Mouse (Mus musculus) hindbrain, postnatal 0 days (tissue): ENCODE measurements around the gene Lrrfip2. TPM values are rescaled to one million over a fixed set of nuclear protein-coding genes. Genes with fewer than 3 reads are reported as not detected.

Experiments
- ATAC-seq: fragments of 200-750 bp; cut with Nextera tagmentation; 2 replicates; pipeline ENCODE4 v1.8.0; 2017; ENCODE audit warnings: mild to moderate bottlenecking, moderate TSS enrichment, moderate library complexity
- DNase-seq: peaks from one replicate; pipeline ENCODE4 v3.0.0-alpha.2; 2015; ENCODE audit warnings: low spot score
- H3K27ac ChIP-seq: fragments of 300-500 bp; sonication (generic); 2 replicates; pipeline ENCODE4 v1.5.1; 2014; ENCODE audit warnings: mild to moderate bottlenecking
- H3K27me3 ChIP-seq: fragments of 300-500 bp; sonication (generic); 2 replicates; pipeline ENCODE4 v1.6.1; 2014; ENCODE audit warnings: low read length, mixed read lengths; ENCODE audit not compliant: insufficient read depth
- H3K36me3 ChIP-seq: fragments of 300-500 bp; sonication (generic); 2 replicates; pipeline ENCODE4 v1.6.1; 2014; ENCODE audit warnings: low read length, mixed read lengths; ENCODE audit not compliant: insufficient read depth
- H3K4me1 ChIP-seq: fragments of 300-500 bp; sonication (generic); 2 replicates; pipeline ENCODE4 v1.6.1; 2014; ENCODE audit warnings: antibody characterized with exemption, low read length, mixed read lengths; ENCODE audit not compliant: insufficient read depth
- H3K4me2 ChIP-seq: fragments of 300-500 bp; sonication (generic); 2 replicates; pipeline ENCODE4 v1.6.1; 2014; ENCODE audit warnings: low read depth, mild to moderate bottlenecking, low read length, moderate library complexity, mixed read lengths
- H3K4me3 ChIP-seq: fragments of 300-500 bp; sonication (generic); 2 replicates; pipeline ENCODE4 v1.5.1; 2014; ENCODE audit warnings: low read length
- H3K9ac ChIP-seq: fragments of 300-500 bp; sonication (generic); replicated peaks from 2 replicates; pipeline ENCODE4 v1.6.1; 2014; ENCODE audit warnings: mild to moderate bottlenecking, low read length, moderate library complexity, mixed read lengths
- H3K9me3 ChIP-seq: fragments of 300-500 bp; sonication (generic); 2 replicates; pipeline ENCODE4 v1.6.1; 2016; ENCODE audit warnings: low read length, mixed read lengths
- CTCF ChIP-seq: IDR thresholded peaks from 2 replicates; pipeline ENCODE4 v1.5.1; 2016; ENCODE audit warnings: antibody characterized with exemption, control low read depth, low read depth
- WGBS: fragments of 180-500 bp; shearing (Covaris S2); extraction: QIAGEN DNeasy Blood & Tissue Kit; methylation state at CpG from one replicate; pipeline ENCODE4 v1.1.7; 2014; 5-methylcytosine and 5-hydroxymethylcytosine counted together
- polyA plus RNA-seq: library from polyadenylated mRNA; unstranded; fragments of >200 nt; fragmentation: Nextera tagmentation; extraction: Ambion mirVana; gene quantifications from 2 replicates; pipeline ENCODE4 v1.2.1, GENCODE M21; 2015
- total RNA-seq: library from RNA; depleted of rRNA; stranded (reverse); fragments of >200 nt; gene quantifications from 2 replicates; pipeline ENCODE4 v1.2.3, GENCODE M21; 2014

Lrrfip2 gene
- total and polyA plus RNA-seq, 2 experiments from 2014 or later, result 20.8 to 38.8 TPM

- Histone ChIP-seq H3K4me3 (no peak overlapping the region), H3K9ac (no peak overlapping the region), H3K27ac (no peak overlapping the region), H3K9me3 (no peaks in the 10 kb centered on the region), H3K4me1 (no peaks in the 10 kb centered on the region), H3K27me3 (no peaks in the 10 kb centered on the region), H3K36me3 (peaks cover 28% of the 10 kb centered on the region), H3K4me2 (no peak overlapping the region)
- peak; percentile 19 for DNase-seq
- 79% methylated on average over 7 of the region's 7 CpGs for WGBS
- peak; percentile 56 for TF ChIP-seq CTCF
- peak; percentile 68 for ATAC-seq
Measured at GRCm38 (mm10) chr9:111252161-111252869, 134.9 kb downstream of the Lrrfip2 start.

GRCm38 (mm10) chr9:111260360-111260985, 143.1 kb downstream of the Lrrfip2 start:
- peak; percentile 60 for DNase-seq
- Histone ChIP-seq H3K27ac (peak overlapping the region; percentile 32; the same call in 1 of the 2 replicates), H3K27me3 (no peaks in the 10 kb centered on the region), H3K9ac (no peak overlapping the region), H3K36me3 (peaks cover 29% of the 10 kb centered on the region), H3K4me2 (no peak overlapping the region), H3K4me3 (no peak overlapping the region), H3K4me1 (0 out of 2 replicates have a peak, but pooled peaks cover 4% of the 10 kb centered on the region), H3K9me3 (no peaks in the 10 kb centered on the region)
- WGBS, result 54% methylated on average over 1 of the region's 1 CpGs
- peak; percentile 76; the same call in 1 of the 2 replicates for ATAC-seq
- TF ChIP-seq CTCF, result no peak

GRCm38 (mm10) chr9:111261356-111261755, 144.0 kb downstream of the Lrrfip2 start:
- Histone ChIP-seq H3K27me3 (no peaks in the 10 kb centered on the region), H3K27ac (no peak overlapping the region), H3K9me3 (no peaks in the 10 kb centered on the region), H3K4me2 (no peak overlapping the region), H3K9ac (no peak overlapping the region), H3K36me3 (peaks cover 25% of the 10 kb centered on the region), H3K4me1 (0 out of 2 replicates have a peak, but pooled peaks cover 4% of the 10 kb centered on the region), H3K4me3 (no peak overlapping the region)
- ATAC-seq (no peak), DNase-seq (no peak)
- TF ChIP-seq CTCF, result no peak
- 92% methylated on average over 4 of the region's 4 CpGs for WGBS

GRCm38 (mm10) chr9:111267998-111268397, 150.6 kb downstream of the Lrrfip2 start:
- H3K27ac ChIP-seq, result no peak overlapping the region
- no peak overlapping the region for H3K4me3 ChIP-seq
- peaks cover 12% of the 10 kb centered on the region; the same call in 1 of the 2 replicates for H3K36me3 ChIP-seq
- H3K9me3 ChIP-seq, result no peaks in the 10 kb centered on the region
- WGBS, result 94% methylated on average over 2 of the region's 2 CpGs
- no peak overlapping the region for H3K4me2 ChIP-seq
- H3K27me3 ChIP-seq, result no peaks in the 10 kb centered on the region
- peaks cover 8% of the 10 kb centered on the region; the same call in 1 of the 2 replicates for H3K4me1 ChIP-seq
- TF ChIP-seq CTCF, result no peak
- no peak overlapping the region for H3K9ac ChIP-seq
- ATAC-seq, result no peak
- DNase-seq, result no peak

- H3K27ac ChIP-seq, result peak overlapping the region; percentile 96
- no peak for DNase-seq
- peaks cover 28% of the 10 kb centered on the region for H3K4me1 ChIP-seq
- 12% methylated on average over 5 of the region's 5 CpGs for WGBS
- ATAC-seq, result no peak
- H3K27me3 ChIP-seq, result no peaks in the 10 kb centered on the region
- H3K4me3 ChIP-seq, result peak overlapping the region; percentile 92
- H3K9me3 ChIP-seq, result no peaks in the 10 kb centered on the region
- H3K4me2 ChIP-seq, result peak overlapping the region; percentile 62
- no peaks in the 10 kb centered on the region for H3K36me3 ChIP-seq
- TF ChIP-seq CTCF, result no peak
- H3K9ac ChIP-seq, result peak overlapping the region; percentile 71
Measured at GRCm38 (mm10) chr9:111270606-111271005, 153.2 kb downstream of the Lrrfip2 start.

GRCm38 (mm10) chr9:111271056-111271433, 153.7 kb downstream of the Lrrfip2 start:
- 2% methylated on average over 32 of the region's 32 CpGs for WGBS
- peak overlapping the region; percentile 62 for H3K4me2 ChIP-seq
- H3K9ac ChIP-seq, result peak overlapping the region; percentile 71
- peak; percentile 86 for ATAC-seq
- H3K4me3 ChIP-seq, result peak overlapping the region; percentile 92
- H3K27me3 ChIP-seq, result no peaks in the 10 kb centered on the region
- H3K9me3 ChIP-seq, result no peaks in the 10 kb centered on the region
- H3K27ac ChIP-seq, result peak overlapping the region; percentile 96
- TF ChIP-seq CTCF, result no peak
- H3K4me1 ChIP-seq, result peaks cover 29% of the 10 kb centered on the region
- no peaks in the 10 kb centered on the region for H3K36me3 ChIP-seq
- DNase-seq, result peak; percentile 89
